In the genomic region with DNA sequence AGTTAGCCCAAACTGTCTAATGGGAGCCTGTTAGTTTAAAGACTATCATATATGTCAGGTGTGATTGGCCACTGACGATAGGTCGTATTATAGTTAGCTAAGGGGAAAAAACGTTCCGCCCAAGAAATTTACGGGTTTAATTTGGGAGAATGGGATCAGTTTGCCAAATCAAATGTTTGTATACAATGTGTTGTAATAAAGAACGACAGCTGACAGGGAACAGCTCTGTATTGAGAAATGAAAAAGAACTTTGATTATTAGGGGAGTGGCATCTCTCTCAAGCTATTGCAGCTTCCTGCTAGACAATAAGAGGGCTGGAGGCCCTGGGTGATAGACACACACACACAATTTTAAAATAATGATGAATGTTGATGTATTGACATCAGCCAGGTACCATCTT, we compare ENCODE assay signal across 7 mouse cellular contexts. TPM values are rescaled to one million over a fixed set of nuclear protein-coding genes. Genes with fewer than 3 reads are reported as not detected.
A peak's percentile ranks its signal among the peaks of the same experiment; 100 is the strongest.
DNase-seq lines count a peak whose midpoint lies in the region; ATAC-seq and TF ChIP-seq lines count a peak whose summit lies in the region.

No protein-coding gene starts in this region.

- no peak for TF ChIP-seq POLR2A in small intestine, adult 2 months (IDR thresholded peaks at IDR 0.05; ENCODE audit: low read depth, low read length)

- peaks cover 8% of the 10 kb centered on the region; the same call in 1 of the 2 replicates for H3K4me1 ChIP-seq in lung, embryonic 16.5 days (replicated peaks; ENCODE audit: control insufficient read depth, insufficient read depth, low read length)
- H3K4me1 ChIP-seq in forebrain, embryonic 11.5 days (replicated peaks; ENCODE audit: control insufficient read depth, insufficient read depth, low read length) = no peaks in the 10 kb centered on the region
- 0 out of 2 replicates have a peak, but pooled peaks cover 6% of the 10 kb centered on the region for H3K4me1 ChIP-seq in limb, embryonic 12.5 days (replicated peaks)
- no peaks in the 10 kb centered on the region for H3K4me1 ChIP-seq in small intestine, adult 2 months (ENCODE audit: control insufficient read depth, insufficient read depth, insufficient read length, low read length)

- H3K4me3 ChIP-seq in lung, embryonic 16.5 days (ENCODE audit: low read length) = peak overlapping the region; percentile 67
- H3K4me3 ChIP-seq in forebrain, embryonic 11.5 days (ENCODE audit: low read depth, low read length) = peak overlapping the region; percentile 52; the same call in 1 of the 2 replicates
- peak overlapping the region; percentile 55 for H3K4me3 ChIP-seq in limb, embryonic 12.5 days (replicated peaks)
- no peak overlapping the region for H3K4me3 ChIP-seq in small intestine, adult 2 months (ENCODE audit: low read depth, low read length)

- WGBS in lung, embryonic 16.5 days = 70% methylated on average over 6 of the region's 6 CpGs
- WGBS in forebrain, embryonic 11.5 days = 78% methylated on average over 6 of the region's 6 CpGs
- 66% methylated on average over 6 of the region's 6 CpGs for WGBS in limb, embryonic 12.5 days
- 22% methylated on average over 6 of the region's 6 CpGs for WGBS in small intestine, adult 2 months

- DNase-seq in lung, postnatal 36 days = no peak
- no peak for DNase-seq in forebrain, embryonic 11.5 days (ENCODE audit: low spot score)
- DNase-seq in right cerebral cortex, postnatal 36 days (ENCODE audit: low spot score in 2 of 2) = no peak
- no peak for DNase-seq in urinary bladder, adult 2 months (ENCODE audit: low spot score)

- TF ChIP-seq CTCF in small intestine, adult 2 months (IDR thresholded peaks at IDR 0.05; ENCODE audit: extremely low read depth, insufficient read length, insufficient replicate concordance, low read depth, low read length) = no peak

- H3K27me3 ChIP-seq in lung, embryonic 16.5 days (ENCODE audit: control insufficient read depth, insufficient read depth, low read depth, low read length) = no peaks in the 10 kb centered on the region
- H3K27me3 ChIP-seq in forebrain, embryonic 11.5 days (ENCODE audit: control insufficient read depth, insufficient read depth, low read length) = no peaks in the 10 kb centered on the region
- no peaks in the 10 kb centered on the region for H3K27me3 ChIP-seq in limb, embryonic 12.5 days
- H3K27me3 ChIP-seq in small intestine, adult 2 months (ENCODE audit: control insufficient read depth, insufficient read depth, low read length) = no peaks in the 10 kb centered on the region

- peak overlapping the region; percentile 51 for H3K9ac ChIP-seq in lung, embryonic 16.5 days (ENCODE audit: low read length)
- H3K9ac ChIP-seq in forebrain, embryonic 11.5 days (ENCODE audit: low read length) = no peak overlapping the region
- H3K9ac ChIP-seq in limb, embryonic 12.5 days (replicated peaks) = no peak overlapping the region

- H3K27ac ChIP-seq in lung, embryonic 16.5 days (ENCODE audit: low read length) = no peak overlapping the region
- no peak overlapping the region for H3K27ac ChIP-seq in forebrain, embryonic 11.5 days (ENCODE audit: low read depth, low read length)
- H3K27ac ChIP-seq in limb, embryonic 12.5 days = no peak overlapping the region
- peak overlapping the region; percentile 97 for H3K27ac ChIP-seq in small intestine, adult 2 months (ENCODE audit: insufficient read depth, low read depth, low read length)

- no peak for ATAC-seq in lung, embryonic 16.5 days (ENCODE audit: low read depth)
- ATAC-seq in forebrain, embryonic 11.5 days (replicated peaks; ENCODE audit: low FRiP score) = no peak
- ATAC-seq in limb, embryonic 12.5 days (ENCODE audit: insufficient number of reproducible peaks, insufficient read depth, low FRiP score, low TSS enrichment, low read depth) = no peak

- no peaks in the 10 kb centered on the region for H3K36me3 ChIP-seq in lung, embryonic 16.5 days (ENCODE audit: control insufficient read depth, insufficient read depth, low read length)
- H3K36me3 ChIP-seq in forebrain, embryonic 11.5 days (ENCODE audit: control insufficient read depth, insufficient read depth, low read length) = no peaks in the 10 kb centered on the region
- no peaks in the 10 kb centered on the region for H3K36me3 ChIP-seq in limb, embryonic 12.5 days
- H3K36me3 ChIP-seq in small intestine, adult 2 months (ENCODE audit: control insufficient read depth, insufficient read depth, low read length) = no peaks in the 10 kb centered on the region

- H3K9me3 ChIP-seq in lung, embryonic 16.5 days (ENCODE audit: control insufficient read depth, low read length) = no peaks in the 10 kb centered on the region
- H3K9me3 ChIP-seq in forebrain, embryonic 11.5 days (ENCODE audit: control insufficient read depth, low read length) = no peaks in the 10 kb centered on the region
- no peaks in the 10 kb centered on the region for H3K9me3 ChIP-seq in limb, embryonic 12.5 days

- H3K4me2 ChIP-seq in lung, embryonic 16.5 days (ENCODE audit: low read depth, low read length) = peak overlapping the region; percentile 80
- H3K4me2 ChIP-seq in forebrain, embryonic 11.5 days (ENCODE audit: low read depth, low read length, severe bottlenecking) = peak overlapping the region; percentile 72
- H3K4me2 ChIP-seq in limb, embryonic 12.5 days = peak overlapping the region; percentile 59

RNA-seq across cellular contexts. Expression of gene Them4, which starts 1.0 kb away (rescaled TPM):
- 10.2 TPM in 2 replicates for polyA plus RNA-seq in lung, embryonic 16.5 days (2015; fragmentation: Nextera tagmentation; extraction: Ambion mirVana)
- polyA plus RNA-seq in forebrain, embryonic 11.5 days (2014; fragmentation: Nextera tagmentation; extraction: Ambion mirVana) = 8.3 and 9.6 TPM in 2 replicates
- 9.1 and 10.1 TPM in 2 replicates for polyA plus RNA-seq in limb, embryonic 12.5 days (2016; fragmentation: Nextera tagmentation; extraction: Ambion mirVana)
- polyA plus RNA-seq in small intestine, adult 2 months (2012; rRNA removed) = 0.47 and 1.0 TPM in 2 replicates
- polyA plus RNA-seq in urinary bladder, adult 2 months (2012; rRNA removed) = 4.7 and 4.9 TPM in 2 replicates

RNA-seq across cellular contexts. Expression of gene Them5, which starts 31.0 kb away (rescaled TPM):
- polyA plus RNA-seq in lung, embryonic 16.5 days (2015; fragmentation: Nextera tagmentation; extraction: Ambion mirVana) = 0.40 and 0.73 TPM in 2 replicates
- polyA plus RNA-seq in forebrain, embryonic 11.5 days (2014; fragmentation: Nextera tagmentation; extraction: Ambion mirVana) = 0.35 and 0.57 TPM in 2 replicates
- polyA plus RNA-seq in limb, embryonic 12.5 days (2016; fragmentation: Nextera tagmentation; extraction: Ambion mirVana) = 0.28 TPM in 1 of 2 replicates, not detected in the other
- not detected in 2 replicates for polyA plus RNA-seq in small intestine, adult 2 months (2012; rRNA removed)
- polyA plus RNA-seq in urinary bladder, adult 2 months (2012; rRNA removed) = not detected in 2 replicates

RNA-seq across cellular contexts. Expression of gene Gm4778, which starts 47.1 kb away (rescaled TPM):
- not detected in 2 replicates for polyA plus RNA-seq in lung, embryonic 16.5 days (2015; fragmentation: Nextera tagmentation; extraction: Ambion mirVana)
- not detected in 2 replicates for polyA plus RNA-seq in forebrain, embryonic 11.5 days (2014; fragmentation: Nextera tagmentation; extraction: Ambion mirVana)
- polyA plus RNA-seq in limb, embryonic 12.5 days (2016; fragmentation: Nextera tagmentation; extraction: Ambion mirVana) = not detected in 2 replicates
- polyA plus RNA-seq in small intestine, adult 2 months (2012; rRNA removed) = not detected in 2 replicates
- polyA plus RNA-seq in urinary bladder, adult 2 months (2012; rRNA removed) = not detected in 2 replicates

RNA-seq across cellular contexts. Expression of gene C2cd4d, which starts 51.3 kb away (rescaled TPM):
- polyA plus RNA-seq in lung, embryonic 16.5 days (2015; fragmentation: Nextera tagmentation; extraction: Ambion mirVana) = 0.16 and 0.68 TPM in 2 replicates
- 0.94 and 2.1 TPM in 2 replicates for polyA plus RNA-seq in forebrain, embryonic 11.5 days (2014; fragmentation: Nextera tagmentation; extraction: Ambion mirVana)
- polyA plus RNA-seq in limb, embryonic 12.5 days (2016; fragmentation: Nextera tagmentation; extraction: Ambion mirVana) = 2.0 and 2.1 TPM in 2 replicates
- polyA plus RNA-seq in small intestine, adult 2 months (2012; rRNA removed) = 1.4 and 3.7 TPM in 2 replicates
- 0.31 and 0.40 TPM in 2 replicates for polyA plus RNA-seq in urinary bladder, adult 2 months (2012; rRNA removed)
